In genomic region chr11:54956912-54957311, GRCm38 (mm10) we compare ENCODE assay signal across 11 mouse cellular contexts. TPM values are rescaled to one million over a fixed set of nuclear protein-coding genes. Genes with fewer than 3 reads are reported as not detected.
DNase-seq lines count a peak whose midpoint lies in the region; ATAC-seq and TF ChIP-seq lines count a peak whose summit lies in the region.
"Had no signal": no experiment of that assay in that cellular context is flagged by ENCODE, and none has a peak within 500 bp of the region (broad histone marks: within the 10 kb centered on the region; RNA-seq: fewer than 3 reads in every experiment).

No protein-coding gene starts in this region.

- no peak for ATAC-seq in kidney, embryonic 16.5 days (ENCODE audit: low FRiP score, low TSS enrichment)

- H3K4me1 ChIP-seq in thymus, adult 2 months (replicated peaks; ENCODE audit: control insufficient read depth, insufficient read depth, low read length), result peaks cover 56% of the 10 kb centered on the region
- peaks cover 11% of the 10 kb centered on the region; the same call in 1 of the 2 replicates for H3K4me1 ChIP-seq in kidney, embryonic 16.5 days (ENCODE audit: insufficient read depth, low read length)

- H3K36me3 ChIP-seq in thymus, adult 2 months (ENCODE audit: control insufficient read depth, insufficient read depth, low read length), result no peaks in the 10 kb centered on the region
- no peaks in the 10 kb centered on the region for H3K36me3 ChIP-seq in kidney, embryonic 16.5 days (ENCODE audit: insufficient read depth, low read length)

- H3K27me3 ChIP-seq in thymus, adult 2 months (ENCODE audit: control insufficient read depth, insufficient read depth, low read length), result no peaks in the 10 kb centered on the region
- H3K27me3 ChIP-seq in kidney, embryonic 16.5 days (ENCODE audit: insufficient read depth, low read length), result no peaks in the 10 kb centered on the region

- H3K9ac ChIP-seq in kidney, embryonic 16.5 days (replicated peaks; ENCODE audit: low read length), result no peak overlapping the region

- peak overlapping the region; percentile 84 for H3K27ac ChIP-seq in thymus, adult 2 months (ENCODE audit: control insufficient read depth, insufficient read depth, low read length)
- no peak overlapping the region for H3K27ac ChIP-seq in kidney, embryonic 16.5 days (ENCODE audit: low read length)

- no peak overlapping the region for H3K4me2 ChIP-seq in kidney, embryonic 16.5 days (replicated peaks; ENCODE audit: low read depth, low read length)

- H3K9me3 ChIP-seq in kidney, embryonic 16.5 days (ENCODE audit: low read length), result no peaks in the 10 kb centered on the region

- peak; percentile 73 for DNase-seq in CD4-positive helper T cell, adult 2 months (ENCODE audit: low read depth, low spot score)
- peak; percentile 52 to 53 for DNase-seq in CD8-positive naive resting alpha-beta T cell, adult 2 months (ENCODE audit: low read depth in 2 of 2, low spot score in 2 of 2)
- peak; percentile 88 for DNase-seq in induced T-regulatory cell, adult 2 months (ENCODE audit: low read depth)
- DNase-seq in thymus, adult 2 months, result peak; percentile 53
- DNase-seq in layer of hippocampus, adult 9-10 months (ENCODE audit: low spot score), result no peak
- DNase-seq in embryo, embryonic 9.5 days (ENCODE audit: extremely low spot score), result no peak
- DNase-seq: cerebellum, adult 8-10 months; heart, adult 2 months; heart, postnatal 36 days; kidney, postnatal 25 days had no signal

- no peak overlapping the region for H3K4me3 ChIP-seq in thymus, adult 2 months (ENCODE audit: control insufficient read depth, insufficient read depth, low read length)
- H3K4me3 ChIP-seq in kidney, embryonic 16.5 days (ENCODE audit: low read length), result no peak overlapping the region

- TF ChIP-seq POLR2A in thymus, adult 2 months (IDR thresholded peaks at IDR 0.05; ENCODE audit: control insufficient read depth, extremely low read depth, insufficient read depth, low read length, poor library complexity), result peak; percentile 43; the same call in 1 of the 2 replicates

- WGBS in thymus, adult 2 months, result 30% methylated on average over 7 of the region's 7 CpGs
- WGBS in kidney, embryonic 16.5 days, result 70% methylated on average over 7 of the region's 7 CpGs

- no peak for TF ChIP-seq CTCF in thymus, adult 2 months (IDR thresholded peaks at IDR 0.05; ENCODE audit: borderline replicate concordance, control insufficient read depth, extremely low read depth, insufficient read depth, low read length, poor library complexity)

RNA-seq across cellular contexts. Expression of gene Tnip1, which starts 5.8 kb away (rescaled TPM):
- 114 and 121 TPM in 2 replicates for polyA plus RNA-seq in thymus, adult 2 months (2012; rRNA removed)
- 20.2 and 22.0 TPM in 2 replicates for polyA plus RNA-seq in kidney, embryonic 16.5 days (2015; fragmentation: Nextera tagmentation; extraction: Ambion mirVana)

RNA-seq across cellular contexts. Expression of gene Gpx3, which starts 54.7 kb away (rescaled TPM):
- 120 and 133 TPM in 2 replicates for polyA plus RNA-seq in thymus, adult 2 months (2012; rRNA removed)
- polyA plus RNA-seq in kidney, embryonic 16.5 days (2015; fragmentation: Nextera tagmentation; extraction: Ambion mirVana), result 262 and 297 TPM in 2 replicates

Comparison
In these comparisons a context has a peak if more than half of its experiments do, and no peak if none do; other contexts are left out.
1. DNase-seq: peak in CD4-positive helper T cell, adult 2 months (single experiment), CD8-positive naive resting alpha-beta T cell, adult 2 months (2 of 2), induced T-regulatory cell, adult 2 months (single experiment) and thymus, adult 2 months (single experiment); none in layer of hippocampus, adult 9-10 months (single experiment) and embryo, embryonic 9.5 days (single experiment).